Mouse (Mus musculus) E14TG2a.4 (cell line): ENCODE results near the gene Ror1.

ENCODE experiments used
- CTCF ChIP-seq: conservative IDR thresholded peaks from 2 replicates; pipeline ENCODE4 v1.5.1; 2014; ENCODE audit warnings: low read length
- NANOG ChIP-seq: IDR thresholded peaks from 2 replicates; pipeline ENCODE4 v1.6.1; 2014; ENCODE audit warnings: borderline replicate concordance, low read length, mixed read lengths
- POU5F1 ChIP-seq: IDR thresholded peaks from 2 replicates; pipeline ENCODE4 v1.6.1; 2014; ENCODE audit warnings: low read length, borderline replicate concordance

GRCm38 (mm10) chr4:100242061-100242756 lies 146.6 kb downstream of the Ror1 start:
- TF ChIP-seq CTCF (no peak), POU5F1 (no peak), NANOG (no peak)
